Mouse (Mus musculus): ENCODE results near the gene Cdk15. TPM values are rescaled to one million over a fixed set of nuclear protein-coding genes. Genes with fewer than 3 reads are reported as not detected.

The Cdk15 gene
- polyA plus RNA-seq, 1 experiment from 2014 or later = 0.57 TPM

GRCm38 (mm10) chr1:59395992-59396391 is 139.3 kb downstream of the Cdk15 start:
- no peaks in the 10 kb centered on the region for H3K9me3 ChIP-seq (replicated peaks)
- no peak overlapping the region for H3K27ac ChIP-seq
- H3K27me3 ChIP-seq = peaks cover 10% of the 10 kb centered on the region; the same call in 1 of the 2 replicates
- H3K4me3 ChIP-seq = no peak overlapping the region
- H3K4me1 ChIP-seq (replicated peaks) = no peaks in the 10 kb centered on the region
- no peaks in the 10 kb centered on the region for H3K36me3 ChIP-seq
- H3K9ac ChIP-seq = no peak overlapping the region
- no peak overlapping the region for H3K4me2 ChIP-seq
- ATAC-seq (replicated peaks; ENCODE audit: insufficient number of reproducible peaks, insufficient read depth, low FRiP score, low read depth) = no peak
- 57% methylated on average over 2 of the region's 2 CpGs for WGBS

GRCm38 (mm10) chr1:59399554-59400325 is 143.0 kb downstream of the Cdk15 start:
- ATAC-seq (replicated peaks; ENCODE audit: insufficient number of reproducible peaks, insufficient read depth, low FRiP score, low read depth) = no peak
- H3K4me1 ChIP-seq (replicated peaks) = no peaks in the 10 kb centered on the region
- H3K27me3 ChIP-seq = peaks cover 11% of the 10 kb centered on the region; the same call in 1 of the 2 replicates
- H3K4me3 ChIP-seq = no peak overlapping the region
- 49% methylated on average over 2 of the region's 2 CpGs for WGBS
- H3K9ac ChIP-seq = no peak overlapping the region
- H3K9me3 ChIP-seq (replicated peaks) = no peaks in the 10 kb centered on the region
- no peaks in the 10 kb centered on the region for H3K36me3 ChIP-seq
- no peak overlapping the region for H3K4me2 ChIP-seq
- H3K27ac ChIP-seq = no peak overlapping the region

- Histone ChIP-seq H3K4me1 (replicated peaks) (no peaks in the 10 kb centered on the region), H3K9me3 (replicated peaks) (no peaks in the 10 kb centered on the region), H3K36me3 (no peaks in the 10 kb centered on the region), H3K9ac (no peak overlapping the region), H3K27ac (no peak overlapping the region), H3K4me2 (no peak overlapping the region), H3K4me3 (no peak overlapping the region), H3K27me3 (0 out of 2 replicates have a peak, but pooled peaks cover 4% of the 10 kb centered on the region)
- WGBS = 67% methylated on average over 4 of the region's 4 CpGs
- ATAC-seq (replicated peaks; ENCODE audit: insufficient number of reproducible peaks, insufficient read depth, low FRiP score, low read depth) = no peak
Measured at GRCm38 (mm10) chr1:59401253-59401652, 144.5 kb downstream of the Cdk15 start.

Other genes starting within 250 kb of the Cdk15 start
- gene C2cd6, start 162.0 kb upstream of the Cdk15 start, polyA plus RNA-seq (2015; fragmentation: Nextera tagmentation; extraction: Ambion mirVana) = not detected in 2 replicates
- gene Tmem237, start 136.5 kb upstream of the Cdk15 start, polyA plus RNA-seq (2015; fragmentation: Nextera tagmentation; extraction: Ambion mirVana) = 12.5 and 14.5 TPM in 2 replicates
- gene Mpp4, start 93.5 kb upstream of the Cdk15 start, polyA plus RNA-seq (2015; fragmentation: Nextera tagmentation; extraction: Ambion mirVana) = 0.42 and 0.52 TPM in 2 replicates
- gene Als2, start 19.7 kb upstream of the Cdk15 start, polyA plus RNA-seq (2015; fragmentation: Nextera tagmentation; extraction: Ambion mirVana) = 5.0 and 7.4 TPM in 2 replicates
- 3.0 and 4.5 TPM in 2 replicates for gene Fzd7, start 225.5 kb downstream of the Cdk15 start, polyA plus RNA-seq (2015; fragmentation: Nextera tagmentation; extraction: Ambion mirVana)

Measured in heart, embryonic 15.5 days (tissue).